Mouse (Mus musculus): Measurements from ENCODE around the gene Cyp4f14. TPM values are rescaled to one million over a fixed set of nuclear protein-coding genes. Genes with fewer than 3 reads are reported as not detected.

Cyp4f14 gene
- polyA plus RNA-seq, 1 experiment from 2014 or later, result not detected

DNA sequence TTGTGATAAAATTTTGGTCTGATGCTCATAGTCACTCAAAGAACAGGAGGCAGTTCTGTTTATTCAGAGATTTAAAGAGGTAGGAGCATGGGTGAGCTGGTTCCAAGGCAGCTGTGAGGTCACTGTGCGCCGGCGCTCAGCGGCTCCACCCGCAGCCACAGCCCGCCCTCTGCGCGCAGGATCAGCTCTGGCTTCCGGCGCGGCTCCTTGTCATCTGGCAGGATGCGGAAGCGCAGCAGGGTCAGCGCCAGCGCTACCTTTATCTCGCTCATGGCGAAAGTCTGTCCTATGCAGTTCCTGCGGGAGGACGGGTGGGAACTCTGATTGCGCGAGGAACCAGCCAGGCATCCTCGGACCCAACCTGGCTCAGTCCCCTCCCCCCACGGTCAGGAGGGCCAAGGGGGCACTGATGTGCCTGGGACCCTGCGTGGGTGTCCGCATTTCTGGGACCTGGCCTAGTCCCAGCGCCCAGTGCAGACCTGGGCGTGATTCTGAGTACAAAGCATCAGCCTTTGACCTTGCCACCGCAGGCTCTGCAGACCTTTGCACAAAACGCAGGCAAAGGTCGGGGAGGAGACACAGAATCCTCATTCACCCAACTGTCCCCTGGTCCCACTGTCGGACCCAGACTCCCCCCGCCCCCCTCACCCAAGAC is 7.6 kb upstream of the Cyp4f14 start:
- peak; percentile 95 for ATAC-seq (replicated peaks; ENCODE audit: low FRiP score)
- Histone ChIP-seq H3K27ac (0 out of 2 replicates have a peak overlapping the region, but pooled peaks have one; percentile 37), H3K27me3 (0 out of 2 replicates have a peak, but pooled peaks cover 2% of the 10 kb centered on the region), H3K9me3 (replicated peaks) (no peaks in the 10 kb centered on the region; the same call in 1 of the 2 replicates), H3K4me1 (peaks cover 8% of the 10 kb centered on the region), H3K4me2 (peak overlapping the region; percentile 83), H3K9ac (peak overlapping the region; percentile 54), H3K4me3 (replicated peaks) (peak overlapping the region; percentile 55), H3K36me3 (no peaks in the 10 kb centered on the region)
- 19% methylated on average over 32 of the region's 32 CpGs for WGBS

DNA sequence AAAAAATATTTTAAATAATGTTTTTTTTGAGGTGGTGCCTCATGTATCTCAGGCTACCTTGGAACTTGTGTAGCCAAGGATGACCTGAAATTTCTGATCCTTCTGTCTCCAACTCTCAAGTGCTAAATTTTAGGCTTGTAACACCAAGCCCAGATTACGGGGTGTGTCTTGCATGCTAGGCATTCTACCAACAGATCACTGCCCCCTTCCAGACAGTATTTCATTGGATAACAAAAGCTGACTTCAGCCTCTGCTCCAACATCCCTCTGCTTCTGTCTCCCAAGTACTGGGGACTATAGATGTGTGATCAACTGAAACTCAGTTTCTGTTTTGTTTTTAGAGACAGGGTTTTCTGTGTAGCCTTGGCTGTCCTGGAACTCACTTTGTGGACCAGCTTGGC is 6.5 kb upstream of the Cyp4f14 start:
- Histone ChIP-seq H3K9ac (no peak overlapping the region), H3K4me3 (replicated peaks) (no peak overlapping the region), H3K4me2 (no peak overlapping the region), H3K9me3 (replicated peaks) (no peaks in the 10 kb centered on the region; the same call in 1 of the 2 replicates), H3K27ac (no peak overlapping the region), H3K4me1 (peaks cover 8% of the 10 kb centered on the region), H3K27me3 (no peaks in the 10 kb centered on the region), H3K36me3 (no peaks in the 10 kb centered on the region)
- no peak for ATAC-seq (replicated peaks; ENCODE audit: low FRiP score)
- WGBS, result 96% methylated on average over 1 of the region's 1 CpGs

DNA sequence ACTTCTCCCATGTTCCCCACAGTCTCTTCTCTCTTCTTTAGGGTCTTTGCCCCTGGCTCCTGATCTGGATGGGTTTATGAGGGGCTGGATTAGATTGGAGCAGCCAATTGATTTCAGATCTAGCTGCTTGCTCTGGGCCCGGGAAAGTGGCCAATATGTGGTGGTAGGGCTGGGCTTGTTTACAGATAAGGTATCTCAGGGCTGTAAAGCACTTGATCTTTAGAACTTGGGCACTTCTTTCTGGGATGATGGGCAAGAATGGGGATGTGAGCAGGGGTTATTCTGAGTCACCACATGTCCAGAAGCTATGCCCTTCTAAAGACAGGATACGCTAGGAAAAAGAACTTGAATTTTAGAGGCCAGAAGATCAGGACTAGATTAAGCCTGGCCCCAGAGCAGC is 2.0 kb upstream of the Cyp4f14 start:
- WGBS, result 69% methylated on average over 2 of the region's 2 CpGs
- Histone ChIP-seq H3K4me1 (no peaks in the 10 kb centered on the region; the same call in 1 of the 2 replicates), H3K4me2 (no peak overlapping the region), H3K27ac (no peak overlapping the region), H3K27me3 (0 out of 2 replicates have a peak, but pooled peaks cover 6% of the 10 kb centered on the region), H3K9ac (no peak overlapping the region), H3K36me3 (no peaks in the 10 kb centered on the region), H3K4me3 (replicated peaks) (no peak overlapping the region), H3K9me3 (replicated peaks) (no peaks in the 10 kb centered on the region; the same call in 1 of the 2 replicates)
- ATAC-seq (replicated peaks; ENCODE audit: low FRiP score), result no peak

DNA sequence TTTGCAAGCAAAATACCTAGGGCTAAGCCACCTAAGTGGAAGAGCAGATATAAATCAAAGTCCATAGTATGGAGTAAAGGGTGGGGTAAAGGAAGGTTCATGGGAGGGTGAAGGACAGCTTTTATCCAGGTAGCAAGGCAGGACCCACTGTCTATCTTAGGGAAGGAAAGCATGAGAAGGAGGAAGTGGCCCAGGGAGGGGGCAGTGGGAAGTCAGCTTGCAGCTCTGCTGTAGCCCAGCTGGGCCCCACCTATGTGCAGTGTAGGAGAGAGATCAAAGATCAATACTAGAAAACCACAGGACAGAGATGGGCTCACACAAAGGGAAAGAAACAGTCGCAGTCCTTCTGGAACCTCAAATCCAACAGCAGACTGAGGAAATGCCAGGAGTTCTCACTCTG is 1.1 kb downstream of the Cyp4f14 start:
- H3K4me3 ChIP-seq (replicated peaks), result no peak overlapping the region
- H3K27ac ChIP-seq, result no peak overlapping the region
- no peaks in the 10 kb centered on the region for H3K9me3 ChIP-seq (replicated peaks)
- H3K9ac ChIP-seq, result no peak overlapping the region
- 85% methylated on average over 1 of the region's 1 CpGs for WGBS
- no peak overlapping the region for H3K4me2 ChIP-seq
- no peak for ATAC-seq (replicated peaks; ENCODE audit: low FRiP score)
- H3K27me3 ChIP-seq, result peaks cover 12% of the 10 kb centered on the region; the same call in 1 of the 2 replicates
- H3K4me1 ChIP-seq, result no peaks in the 10 kb centered on the region
- H3K36me3 ChIP-seq, result no peaks in the 10 kb centered on the region

DNA sequence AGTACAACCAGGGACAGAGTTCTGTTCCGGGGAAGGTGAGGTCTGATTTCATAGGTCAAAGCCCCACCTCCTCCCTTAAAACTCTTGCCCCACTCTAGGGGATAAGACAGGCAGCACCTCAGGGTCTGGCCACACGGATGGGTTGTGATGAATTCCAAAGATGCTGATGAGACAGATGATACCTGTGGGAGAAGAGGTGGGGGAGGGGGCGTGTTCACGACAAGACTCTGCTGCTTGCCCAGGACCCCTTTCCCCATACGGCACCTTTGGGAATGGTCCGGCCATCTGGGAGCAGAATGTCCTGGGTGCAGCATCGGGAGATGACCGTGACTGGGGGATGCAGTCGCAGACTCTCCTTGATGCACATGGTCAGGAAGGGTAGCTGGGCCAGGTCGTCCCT is 11.0 kb downstream of the Cyp4f14 start:
- Histone ChIP-seq H3K9ac (no peak overlapping the region), H3K27ac (no peak overlapping the region), H3K9me3 (replicated peaks) (no peaks in the 10 kb centered on the region), H3K4me1 (no peaks in the 10 kb centered on the region), H3K4me3 (replicated peaks) (no peak overlapping the region), H3K36me3 (no peaks in the 10 kb centered on the region), H3K4me2 (no peak overlapping the region), H3K27me3 (peaks cover 13% of the 10 kb centered on the region)
- no peak for ATAC-seq (replicated peaks; ENCODE audit: low FRiP score)
- WGBS, result 70% methylated on average over 10 of the region's 10 CpGs

DNA sequence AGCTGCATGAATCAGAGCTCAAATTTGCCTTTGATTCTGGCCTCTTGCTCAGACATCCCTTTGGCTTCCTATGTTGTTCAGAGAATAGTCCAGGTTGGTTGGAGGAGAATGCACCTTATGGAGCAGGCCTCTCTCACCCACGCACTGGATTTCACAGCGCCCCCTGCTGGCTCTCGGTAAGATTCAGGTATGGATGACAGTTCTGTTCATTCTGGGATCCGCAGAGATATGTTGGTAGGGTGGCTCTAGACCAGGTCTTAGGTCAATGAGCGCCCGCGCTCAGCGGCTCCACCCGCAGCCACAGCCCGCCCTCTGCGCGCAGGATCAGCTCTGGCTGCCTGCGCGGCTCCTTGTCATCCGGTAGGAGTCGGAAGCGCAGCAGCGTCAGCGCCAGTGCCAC is 11.9 kb downstream of the Cyp4f14 start:
- H3K9ac ChIP-seq, result no peak overlapping the region
- ATAC-seq (replicated peaks; ENCODE audit: low FRiP score), result no peak
- peak overlapping the region; percentile 14; the same call in 1 of the 2 replicates for H3K4me3 ChIP-seq (replicated peaks)
- H3K36me3 ChIP-seq, result no peaks in the 10 kb centered on the region
- no peak overlapping the region for H3K27ac ChIP-seq
- WGBS, result 12% methylated on average over 19 of the region's 19 CpGs
- no peaks in the 10 kb centered on the region for H3K9me3 ChIP-seq (replicated peaks)
- peak overlapping the region; percentile 51 for H3K4me2 ChIP-seq
- H3K27me3 ChIP-seq, result peaks cover 13% of the 10 kb centered on the region
- H3K4me1 ChIP-seq, result no peaks in the 10 kb centered on the region

DNA sequence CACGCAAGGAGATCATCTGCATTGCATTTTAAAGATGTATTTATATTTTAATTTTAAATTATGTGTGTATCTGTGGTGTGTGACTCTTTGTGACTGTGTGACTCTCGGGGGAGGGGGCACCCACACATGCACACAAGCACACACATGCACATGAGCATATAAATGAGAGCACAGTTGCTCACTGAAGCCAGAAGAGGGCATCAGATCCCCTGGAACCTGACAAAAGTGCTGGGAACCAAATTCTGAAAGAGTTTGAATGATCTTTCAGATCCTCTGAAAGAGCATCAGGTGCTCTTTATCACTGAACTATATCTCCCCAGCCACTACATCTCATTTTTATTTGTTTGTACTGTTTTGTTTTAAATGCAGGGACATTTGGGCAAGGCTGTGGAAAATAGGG is 12.7 kb downstream of the Cyp4f14 start:
- Histone ChIP-seq H3K27ac (no peak overlapping the region), H3K9me3 (replicated peaks) (no peaks in the 10 kb centered on the region), H3K4me1 (no peaks in the 10 kb centered on the region), H3K4me2 (no peak overlapping the region), H3K9ac (no peak overlapping the region), H3K36me3 (no peaks in the 10 kb centered on the region), H3K27me3 (peaks cover 13% of the 10 kb centered on the region), H3K4me3 (replicated peaks) (no peak overlapping the region)
- 60% methylated on average over 2 of the region's 2 CpGs for WGBS
- no peak for ATAC-seq (replicated peaks; ENCODE audit: low FRiP score)

DNA sequence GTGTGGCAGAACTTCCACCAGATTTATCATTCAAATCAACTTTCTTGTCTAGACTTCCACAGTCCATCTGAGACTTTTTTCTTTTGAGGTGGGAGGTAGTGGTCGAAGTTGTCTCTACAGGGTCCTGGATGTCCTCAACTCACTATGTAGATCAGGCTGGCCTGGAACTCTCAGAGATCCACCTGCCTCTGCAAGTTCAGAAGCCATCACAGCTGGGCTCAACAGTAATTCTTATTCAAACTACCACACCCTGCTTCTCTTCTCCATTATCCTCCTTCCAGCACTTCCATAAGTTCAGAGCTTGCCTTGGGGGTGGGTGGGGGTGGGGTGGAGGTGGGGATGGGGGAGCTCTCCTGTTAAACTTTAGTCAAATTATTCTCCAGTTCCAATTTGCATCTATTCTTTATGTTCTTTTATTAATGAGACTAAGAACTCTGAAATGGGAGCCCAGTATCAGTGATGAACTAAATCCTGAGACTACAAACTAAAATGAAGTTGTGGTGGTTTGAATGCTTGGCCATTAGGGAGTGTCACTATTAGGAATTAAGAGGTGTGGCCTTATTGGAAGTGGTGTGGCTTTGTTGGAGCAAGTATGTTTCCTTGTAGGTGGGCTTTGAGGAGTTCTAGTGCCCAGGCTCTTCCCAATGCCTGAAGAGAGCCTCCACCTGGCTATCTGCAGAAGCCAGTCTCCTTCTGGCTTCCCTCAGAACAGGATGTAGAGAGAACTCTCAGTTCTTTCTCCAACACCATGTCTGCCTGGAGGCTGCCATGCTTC is 15.2 kb downstream of the Cyp4f14 start:
- H3K27ac ChIP-seq, result no peak overlapping the region
- H3K4me1 ChIP-seq, result no peaks in the 10 kb centered on the region
- H3K9me3 ChIP-seq (replicated peaks), result no peaks in the 10 kb centered on the region
- no peak overlapping the region for H3K4me3 ChIP-seq (replicated peaks)
- WGBS, result 86% methylated on average over 1 of the region's 1 CpGs
- no peak for ATAC-seq (replicated peaks; ENCODE audit: low FRiP score)
- peaks cover 4% of the 10 kb centered on the region; the same call in 1 of the 2 replicates for H3K27me3 ChIP-seq
- H3K36me3 ChIP-seq, result no peaks in the 10 kb centered on the region
- H3K4me2 ChIP-seq, result no peak overlapping the region
- no peak overlapping the region for H3K9ac ChIP-seq

DNA sequence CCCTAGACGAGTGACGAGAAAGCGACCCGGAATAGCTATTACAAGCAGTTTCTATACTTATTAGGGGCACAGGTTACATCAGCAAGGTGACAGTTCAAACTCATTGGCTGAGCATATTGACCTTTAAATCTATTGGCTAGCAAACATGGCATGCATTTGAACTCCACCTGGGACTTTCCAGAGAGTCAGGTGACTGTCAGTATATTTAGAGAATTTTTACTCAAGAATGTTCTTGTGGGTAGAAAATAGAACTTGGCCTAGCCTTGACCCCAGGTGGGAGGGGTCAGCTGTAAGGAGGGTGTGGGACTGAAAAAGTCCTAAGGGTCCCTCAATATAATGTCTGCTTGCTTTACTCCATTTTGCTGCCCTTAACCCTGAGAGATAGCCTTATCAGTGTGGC is 21.7 kb downstream of the Cyp4f14 start:
- H3K9ac ChIP-seq, result no peak overlapping the region
- ATAC-seq (replicated peaks; ENCODE audit: low FRiP score), result no peak
- no peaks in the 10 kb centered on the region for H3K36me3 ChIP-seq
- no peaks in the 10 kb centered on the region for H3K9me3 ChIP-seq (replicated peaks)
- H3K4me2 ChIP-seq, result no peak overlapping the region
- 80% methylated on average over 4 of the region's 4 CpGs for WGBS
- H3K27ac ChIP-seq, result no peak overlapping the region
- no peak overlapping the region for H3K4me3 ChIP-seq (replicated peaks)
- H3K4me1 ChIP-seq, result peaks cover 10% of the 10 kb centered on the region
- no peaks in the 10 kb centered on the region for H3K27me3 ChIP-seq

DNA sequence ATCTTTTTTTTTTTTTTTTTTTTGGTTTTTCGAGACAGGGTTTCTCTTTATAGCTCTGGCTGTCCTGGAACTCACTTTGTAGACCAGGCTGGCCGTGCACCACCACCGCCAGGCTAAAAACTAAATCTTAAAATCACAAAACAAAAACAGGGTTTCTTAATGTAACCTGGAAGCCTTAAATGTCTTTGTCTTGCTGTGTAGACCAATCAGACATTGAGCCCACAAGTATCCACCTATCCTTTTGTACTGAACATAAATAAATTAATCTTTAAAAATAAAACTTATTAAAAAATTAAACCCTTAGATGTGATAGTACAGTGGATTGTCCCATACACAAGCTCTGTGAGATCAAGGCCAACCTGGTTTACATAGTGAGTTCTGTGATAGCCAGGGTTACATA is 23.2 kb downstream of the Cyp4f14 start:
- Histone ChIP-seq H3K27ac (no peak overlapping the region), H3K4me1 (peaks cover 19% of the 10 kb centered on the region), H3K9ac (no peak overlapping the region), H3K4me2 (no peak overlapping the region), H3K9me3 (replicated peaks) (no peaks in the 10 kb centered on the region), H3K36me3 (no peaks in the 10 kb centered on the region), H3K27me3 (no peaks in the 10 kb centered on the region), H3K4me3 (replicated peaks) (no peak overlapping the region)
- ATAC-seq (replicated peaks; ENCODE audit: low FRiP score), result no peak
- 84% methylated on average over 3 of the region's 3 CpGs for WGBS

DNA sequence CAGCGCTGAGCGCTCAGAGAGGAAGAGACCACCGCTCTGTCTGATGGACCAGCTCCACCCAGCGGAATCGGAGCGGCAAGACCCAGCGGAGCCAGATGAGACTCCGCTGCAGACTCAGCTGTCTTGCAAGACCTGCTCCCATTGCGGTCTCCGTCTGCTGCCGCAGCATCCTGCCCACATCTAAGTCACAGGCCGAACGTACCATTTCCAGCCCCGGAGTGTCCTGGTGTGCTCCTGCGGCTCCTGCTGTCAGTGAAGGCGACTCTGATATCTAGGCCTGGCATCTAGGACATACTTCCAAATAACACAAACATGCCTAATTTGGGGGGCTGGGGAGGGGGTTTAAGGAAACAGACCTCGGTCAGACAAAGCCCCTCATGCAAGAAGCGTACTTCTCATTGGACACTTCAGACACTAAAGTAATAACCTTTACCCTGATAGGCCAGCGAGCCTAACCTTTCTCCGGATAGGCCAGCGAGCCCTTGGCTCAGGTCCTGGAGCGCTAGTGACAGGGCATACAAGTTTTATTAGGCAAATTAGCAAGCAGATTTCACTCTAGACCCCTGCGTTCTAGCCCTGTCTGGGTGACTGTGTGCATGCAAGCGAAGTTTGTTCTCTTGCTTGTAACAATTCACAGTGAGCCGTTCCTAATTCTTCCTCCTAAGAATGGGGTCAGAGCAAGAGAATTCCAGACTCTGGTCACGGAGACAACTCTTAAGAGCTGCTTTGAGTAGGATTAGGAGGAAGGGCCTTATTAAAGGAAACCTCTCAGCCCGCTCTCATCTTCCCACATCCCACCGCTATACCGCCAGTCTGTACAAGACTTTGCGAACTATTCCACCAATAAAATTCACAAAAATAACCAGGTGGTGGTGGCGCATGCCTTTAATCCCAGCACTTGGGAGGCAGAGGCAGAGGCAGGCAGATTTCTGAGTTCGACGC is 25.6 kb downstream of the Cyp4f14 start, which contains the start of gene Zfp870:
Gene Zfp870 (minus strand): TSS at position 404 of the 942 bp plus-strand sequence.
- H3K4me2 ChIP-seq, result peak within 1 kb of the TSS; percentile 76
- no peaks in the 10 kb centered on the region for H3K9me3 ChIP-seq (replicated peaks)
- 12% methylated on average over 33 of the region's 33 CpGs for WGBS
- H3K27me3 ChIP-seq, result no peaks in the 10 kb centered on the region
- H3K9ac ChIP-seq, result peak within 1 kb of the TSS; percentile 72
- peak within 1 kb of the TSS; percentile 78 for H3K4me3 ChIP-seq (replicated peaks)
- peaks cover 19% of the 10 kb centered on the region for H3K4me1 ChIP-seq
- ATAC-seq (replicated peaks; ENCODE audit: low FRiP score), result peak; percentile 98
- H3K36me3 ChIP-seq, result peaks cover 13% of the 10 kb centered on the region
- peak within 1 kb of the TSS; percentile 89 for H3K27ac ChIP-seq

All from kidney, embryonic 15.5 days (tissue).